Mouse (Mus musculus) monocyte, adult 2 months (primary cell): ENCODE results near the gene Ip6k1.

Experiments
- DNase-seq, 2 experiments: peaks; one replicate each; pipeline ENCODE4 v3.0.0; 2022; ENCODE audit warnings: low spot score in 2 of 2, low read depth in 1 of 2

Gene Ip6k1

DNA sequence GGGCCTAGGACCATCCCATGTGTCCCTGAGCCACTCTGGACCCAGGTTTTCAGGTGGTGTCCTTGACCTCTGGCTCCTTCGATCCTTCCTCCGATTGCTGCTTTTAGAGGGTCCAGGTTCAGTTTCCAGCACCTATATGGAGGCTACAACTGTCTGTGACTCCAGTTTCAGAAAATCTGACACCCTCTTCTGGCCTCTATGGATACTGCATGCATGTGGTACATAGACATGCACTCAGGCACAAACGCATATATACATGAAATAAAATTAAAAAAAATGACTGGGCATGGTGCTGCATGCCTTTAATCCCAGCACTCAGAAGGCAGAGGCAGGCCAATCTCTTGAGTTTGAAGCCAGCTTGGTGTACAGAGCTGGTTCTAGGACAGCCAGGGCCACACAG, 25.6 kb downstream of the Ip6k1 start:
- DNase-seq, result no peak

DNA sequence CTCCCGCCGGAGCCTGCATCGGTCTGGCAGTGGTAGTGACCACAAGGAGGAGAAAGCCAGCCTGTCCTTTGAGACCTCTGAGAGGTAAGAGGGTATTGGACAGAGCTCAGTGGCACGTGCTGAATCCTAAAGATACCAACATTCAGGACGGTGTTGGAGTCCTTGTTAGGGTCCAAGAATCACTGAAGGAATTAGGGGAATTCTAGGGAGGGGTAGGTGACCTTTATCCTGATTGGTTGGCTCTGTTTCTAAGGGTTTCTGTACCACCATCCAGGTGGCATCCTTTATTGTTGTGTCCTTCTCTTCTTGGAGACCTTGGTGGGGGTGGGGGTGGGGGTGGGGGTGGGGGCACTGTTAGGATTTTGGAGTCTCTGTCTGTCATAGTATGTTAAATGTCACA, 29.8 kb downstream of the Ip6k1 start:
- no peak for DNase-seq

DNA sequence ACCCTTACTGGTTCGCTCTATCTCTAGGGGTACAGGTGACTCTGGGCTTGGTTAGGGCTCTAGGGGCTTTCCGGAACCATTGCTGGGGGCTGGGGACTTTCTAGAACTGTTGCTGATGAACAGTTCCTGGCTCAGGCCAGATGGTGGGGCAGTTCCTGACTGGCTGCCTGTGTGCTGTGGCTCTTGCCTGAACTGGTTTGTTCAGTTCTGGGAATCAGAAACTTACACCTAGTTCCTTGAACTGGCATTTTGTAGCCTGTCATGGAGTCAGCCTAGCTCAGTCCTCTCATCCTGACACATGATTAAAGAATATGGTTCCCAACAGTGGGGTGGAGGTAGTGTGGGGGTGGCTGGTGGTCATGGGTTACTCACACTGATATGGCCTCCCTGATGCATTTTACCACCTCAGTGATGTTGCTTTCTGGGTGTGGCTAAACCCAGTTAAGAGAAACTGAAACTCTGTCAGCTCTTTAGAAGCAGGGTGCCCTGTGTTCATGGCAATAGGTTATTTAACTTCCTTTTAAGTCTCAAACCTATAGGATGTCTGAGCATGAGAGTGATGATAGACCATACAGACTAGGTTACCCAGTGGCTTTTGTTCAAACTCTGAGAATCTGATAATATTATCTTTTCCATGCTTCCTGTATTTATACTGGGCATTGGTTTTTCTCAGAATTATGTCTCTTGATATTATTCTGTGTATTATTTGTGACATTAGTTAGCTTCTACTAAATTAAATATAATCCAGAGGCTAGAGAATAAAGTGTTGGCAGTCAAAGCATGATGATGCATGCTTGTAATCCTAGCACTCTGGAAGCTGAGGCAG, 33.2 kb downstream of the Ip6k1 start:
- DNase-seq, result no peak

DNA sequence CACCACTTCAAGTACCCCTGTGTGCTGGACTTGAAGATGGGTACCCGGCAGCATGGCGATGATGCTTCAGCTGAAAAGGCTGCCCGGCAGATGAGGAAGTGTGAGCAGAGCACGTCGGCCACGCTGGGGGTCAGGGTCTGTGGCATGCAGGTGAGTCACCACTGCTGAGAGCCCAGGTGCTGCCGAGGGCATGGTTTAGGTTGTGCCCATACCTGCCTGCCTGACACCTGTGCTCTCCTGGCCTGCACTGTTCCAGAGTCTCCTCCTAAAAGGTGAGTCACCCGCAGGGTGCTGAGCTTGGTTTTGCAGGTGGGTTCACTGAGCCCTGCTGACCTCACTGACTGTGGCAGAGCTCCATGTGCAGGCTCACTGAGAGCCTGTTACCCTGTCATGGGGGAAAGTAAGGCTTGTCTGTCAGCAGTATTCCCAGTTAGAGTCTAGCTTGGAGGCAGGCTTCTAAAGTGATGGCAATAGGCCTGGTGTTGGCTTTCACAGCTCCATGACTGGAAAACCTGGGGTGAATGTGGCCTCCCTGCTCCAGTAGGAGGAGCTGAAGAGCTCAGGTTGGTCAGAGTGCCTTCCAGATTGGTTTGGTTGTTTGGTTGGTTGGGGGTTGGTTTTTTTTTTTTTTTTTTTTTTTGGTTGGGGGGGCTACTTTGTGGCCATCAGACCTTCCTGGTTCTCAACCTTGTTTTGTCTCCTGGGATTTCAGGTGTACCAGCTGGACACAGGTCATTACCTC, 42.6 kb downstream of the Ip6k1 start:
- DNase-seq, result no peak

DNA sequence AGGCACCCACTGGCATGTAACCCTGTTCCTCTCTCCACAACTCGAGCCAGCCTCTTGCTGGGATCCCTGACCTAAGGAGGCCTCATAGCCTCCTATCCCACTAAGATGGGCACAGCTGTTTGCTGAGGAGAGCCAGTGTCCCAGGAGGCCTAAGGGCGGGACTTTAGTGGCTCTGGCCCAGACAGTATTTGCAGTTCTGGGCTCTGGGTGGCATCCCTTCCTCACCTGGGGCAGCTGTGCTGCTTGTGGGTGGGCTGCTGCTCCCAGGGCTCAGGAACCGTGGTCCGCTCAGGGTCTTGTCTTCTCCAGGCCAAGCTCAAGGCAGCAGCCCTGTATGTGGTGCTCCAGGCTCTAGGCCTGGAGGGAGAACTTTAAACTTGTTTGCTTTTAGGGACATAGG, 44.3 kb downstream of the Ip6k1 start:
- DNase-seq, result no peak

DNA sequence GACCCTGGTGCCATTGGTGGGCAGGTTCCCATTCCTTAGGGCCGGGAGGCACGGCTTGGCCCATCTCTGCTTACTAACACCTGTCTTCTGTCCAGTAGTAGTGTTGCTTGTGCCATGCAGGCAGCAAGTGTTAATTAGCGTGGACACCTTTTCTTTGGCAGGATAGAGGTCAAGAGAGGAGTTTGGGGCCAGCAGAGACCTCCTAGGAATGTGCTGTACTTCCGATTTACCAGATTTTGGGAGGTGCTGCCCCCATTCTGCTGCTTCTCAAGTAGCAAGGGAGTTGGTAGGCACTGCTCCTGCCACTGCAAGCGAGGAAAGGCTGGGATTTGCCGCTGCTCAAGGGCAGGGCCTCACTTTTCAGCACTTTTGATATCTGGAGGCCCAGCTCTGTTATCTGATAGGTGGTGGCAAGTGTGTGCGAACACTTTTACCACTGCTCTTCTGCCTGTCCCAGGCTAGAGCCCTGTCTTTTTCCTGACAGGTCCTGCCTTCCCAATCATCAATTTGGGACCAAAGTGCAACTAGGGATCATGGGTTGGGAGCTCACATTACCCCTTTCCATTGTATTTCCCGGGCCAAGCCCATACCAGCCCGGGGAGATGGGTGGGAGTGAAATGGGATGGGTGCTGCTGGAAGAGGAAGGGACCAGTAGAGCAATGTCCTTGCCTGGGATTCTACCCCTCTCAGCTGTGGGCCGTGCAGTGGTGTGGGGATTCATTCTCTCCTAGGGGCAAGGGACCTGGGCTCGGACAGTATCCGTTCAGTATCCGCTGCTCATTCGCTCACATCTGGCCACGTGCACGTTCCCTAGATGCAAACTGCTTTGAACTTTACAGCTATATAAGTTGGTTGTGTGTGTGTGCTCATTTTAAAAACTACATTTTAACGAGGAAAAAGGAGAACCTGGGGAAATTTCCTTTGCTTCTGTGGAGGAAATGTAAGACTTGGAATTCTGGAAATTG, 45.6 kb downstream of the Ip6k1 start:
- DNase-seq, result no peak

DNA sequence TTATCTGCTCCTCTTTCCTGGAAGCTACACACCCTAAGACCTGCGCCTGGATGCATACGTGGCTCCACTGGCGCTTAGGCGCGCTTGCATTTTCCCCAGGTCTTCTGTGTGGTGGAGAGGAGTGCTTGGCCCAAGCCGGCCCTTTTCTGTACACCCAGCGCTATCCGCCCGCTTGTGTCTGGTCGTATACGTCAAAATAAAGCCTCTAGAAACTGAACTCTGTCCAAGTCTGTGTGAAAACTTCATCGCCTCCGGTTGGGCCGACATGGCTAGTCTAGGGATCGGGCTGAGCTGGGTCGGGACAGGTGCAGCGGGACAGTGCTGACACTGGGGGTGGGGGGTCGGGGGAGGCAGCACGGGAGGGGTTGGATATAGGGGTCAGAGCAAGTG, 46.3 kb downstream of the Ip6k1 start:
- no peak for DNase-seq

DNA sequence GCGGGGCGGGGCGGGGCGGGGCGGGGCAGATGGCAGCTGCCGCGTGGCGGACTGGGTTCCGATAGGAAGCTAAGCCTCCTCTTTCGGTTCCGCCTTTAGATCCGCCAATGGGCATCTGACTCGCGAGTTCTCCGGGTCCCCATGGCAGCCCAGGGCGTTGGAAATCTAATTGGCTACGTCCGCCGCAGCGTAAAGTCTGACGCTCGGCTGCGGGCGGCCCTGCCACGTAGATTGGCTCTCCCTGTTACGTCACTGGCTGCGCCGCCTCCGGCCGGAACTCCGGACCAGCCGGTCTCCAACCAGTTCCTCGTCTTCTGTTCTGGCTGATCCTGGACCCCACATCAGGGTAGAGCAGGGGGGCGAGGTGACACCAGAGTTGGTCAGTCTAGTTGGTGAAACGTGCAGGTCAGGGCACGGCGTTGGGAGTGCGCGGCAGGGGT, 46.7 kb downstream of the Ip6k1 start, which contains the start of gene Gmppb:
Gene Gmppb (plus strand): TSS at position 227 of the 440 bp plus-strand sequence.
- peak; percentile 94 to 95 for DNase-seq

DNA sequence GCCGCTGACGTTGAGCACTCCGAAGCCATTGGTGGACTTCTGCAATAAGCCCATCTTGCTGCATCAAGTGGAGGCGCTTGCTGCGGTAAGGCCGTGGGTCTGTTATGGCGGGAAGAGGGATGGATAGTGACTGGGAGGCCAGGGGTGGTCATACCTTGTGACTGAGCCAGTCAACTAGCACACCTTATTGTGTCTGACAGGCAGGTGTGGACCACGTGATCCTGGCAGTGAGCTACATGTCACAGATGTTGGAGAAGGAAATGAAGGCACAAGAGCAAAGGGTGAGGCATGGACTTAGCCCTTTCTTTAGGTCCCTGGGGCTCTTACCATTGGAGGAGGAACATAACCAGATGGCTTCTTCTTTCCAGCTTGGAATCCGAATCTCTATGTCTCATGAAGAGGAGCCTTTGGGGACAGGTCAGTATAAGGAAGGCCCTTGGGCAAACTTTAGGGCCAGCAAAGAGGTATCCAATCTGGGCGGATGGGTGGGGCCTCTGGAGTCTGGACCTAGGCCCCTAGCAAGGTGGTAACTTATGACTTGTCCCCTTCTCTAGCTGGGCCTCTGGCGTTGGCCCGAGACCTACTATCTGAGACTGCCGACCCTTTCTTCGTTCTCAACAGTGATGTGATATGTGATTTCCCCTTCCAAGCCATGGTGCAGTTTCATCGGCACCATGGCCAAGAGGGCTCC, 47.4 kb downstream of the Ip6k1 start:
- no peak for DNase-seq

DNA sequence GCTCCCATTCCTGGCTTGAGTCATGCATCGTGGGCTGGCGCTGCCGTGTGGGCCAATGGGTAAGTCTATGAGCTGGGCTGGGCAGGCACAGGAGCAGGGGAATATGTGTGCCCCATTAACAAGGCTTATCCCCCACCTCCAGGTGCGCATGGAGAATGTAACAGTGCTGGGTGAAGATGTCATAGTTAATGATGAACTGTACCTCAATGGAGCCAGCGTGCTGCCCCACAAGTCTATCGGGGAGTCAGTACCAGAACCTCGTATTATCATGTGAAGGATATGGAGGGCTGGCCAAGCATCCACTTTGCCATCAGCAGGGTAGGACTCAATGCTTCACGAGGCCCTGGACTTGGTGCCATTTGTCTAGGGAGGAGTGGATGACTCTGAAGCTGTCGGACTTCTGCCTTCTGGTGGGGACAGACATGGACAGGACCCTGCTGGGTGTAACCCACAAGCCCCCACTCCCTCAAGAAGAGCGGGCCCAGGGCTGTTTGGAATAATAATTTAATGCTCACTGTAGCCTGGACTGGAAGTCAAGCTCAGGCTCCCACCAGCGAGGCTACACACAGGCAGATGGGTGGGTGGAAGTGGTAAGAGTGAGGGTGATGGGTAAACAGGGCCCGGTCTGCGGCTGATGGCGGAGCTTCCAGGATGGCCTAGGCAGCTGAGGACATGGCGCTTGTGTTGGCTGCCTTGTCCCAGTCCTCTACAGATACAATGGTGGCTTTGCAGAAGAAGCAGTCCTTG, 49.1 kb downstream of the Ip6k1 start:
- no peak for DNase-seq

DNA sequence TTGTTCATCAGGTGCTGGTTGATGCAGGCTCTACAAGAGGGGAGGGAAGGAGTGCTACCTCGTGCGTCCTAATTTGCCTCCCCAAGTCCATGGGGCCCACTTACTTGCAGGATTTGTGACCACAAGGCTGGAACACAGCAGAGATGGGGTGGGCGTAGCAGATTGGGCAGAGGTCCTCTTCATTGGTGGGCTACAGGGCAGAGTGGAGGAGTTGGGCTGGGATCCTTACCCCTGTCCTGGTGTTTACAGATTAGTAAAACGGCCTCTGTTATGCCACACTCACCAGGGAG, 49.6 kb downstream of the Ip6k1 start:
- DNase-seq, result no peak

DNA sequence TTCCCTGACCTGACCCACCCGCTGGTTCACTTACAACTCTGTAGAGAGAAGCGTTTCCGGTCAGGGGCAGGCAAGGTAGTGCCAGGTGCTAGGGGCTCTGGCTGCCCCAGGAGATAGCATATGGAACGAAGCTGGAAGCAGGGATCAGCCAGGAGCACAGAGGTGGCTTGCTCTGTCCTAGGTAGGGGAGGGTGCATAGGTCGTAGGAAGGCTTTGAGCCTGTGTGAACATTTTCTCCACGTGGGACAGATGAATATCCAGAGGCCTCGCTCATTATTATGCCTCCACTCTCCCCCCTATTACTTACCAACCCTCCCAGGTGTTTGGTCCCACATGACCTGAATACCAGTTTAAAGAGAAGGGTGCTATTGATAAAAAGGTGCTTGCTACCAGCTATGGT, 50.1 kb downstream of the Ip6k1 start:
- no peak for DNase-seq

DNA sequence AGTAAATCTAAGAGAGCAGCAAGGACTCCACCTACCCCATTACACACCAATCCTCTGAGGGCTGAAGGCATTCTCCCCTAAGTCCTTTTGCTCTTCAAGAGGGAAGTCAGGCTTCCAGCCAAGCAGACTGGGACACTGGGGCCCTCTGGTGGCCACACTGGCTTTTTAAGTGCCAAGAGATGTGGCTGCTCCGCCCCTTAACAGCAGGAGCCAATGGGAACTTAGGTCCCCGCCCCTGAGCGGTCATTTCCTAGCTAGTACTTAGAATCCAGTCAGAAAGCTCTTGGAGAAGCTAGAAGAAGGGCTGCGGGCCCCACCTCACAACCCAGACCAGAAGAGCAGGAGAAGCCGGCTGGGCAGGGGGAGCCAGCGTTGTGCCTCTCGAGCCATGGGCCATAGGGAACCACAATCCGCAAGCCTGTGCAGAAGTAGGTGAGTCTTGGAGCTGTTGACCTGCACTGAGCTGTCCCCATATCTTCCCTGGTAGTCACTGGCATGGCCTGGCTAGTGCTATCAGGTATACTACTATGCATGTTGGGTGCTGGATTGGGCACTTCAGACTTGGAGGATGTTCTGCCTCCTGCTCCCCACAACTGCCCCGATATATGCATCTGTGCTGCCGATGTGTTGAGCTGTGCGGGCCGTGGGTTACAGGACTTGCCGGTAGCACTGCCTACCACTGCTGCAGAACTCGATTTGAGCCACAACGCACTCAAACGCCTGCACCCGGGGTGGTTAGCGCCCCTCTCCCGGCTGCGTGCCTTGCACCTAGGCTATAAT, 50.8 kb downstream of the Ip6k1 start, which contains the start of gene Amigo3:
Gene Amigo3 (plus strand): TSS at position 275 of the 780 bp plus-strand sequence.
- DNase-seq, result peak; percentile 89 to 97

DNA sequence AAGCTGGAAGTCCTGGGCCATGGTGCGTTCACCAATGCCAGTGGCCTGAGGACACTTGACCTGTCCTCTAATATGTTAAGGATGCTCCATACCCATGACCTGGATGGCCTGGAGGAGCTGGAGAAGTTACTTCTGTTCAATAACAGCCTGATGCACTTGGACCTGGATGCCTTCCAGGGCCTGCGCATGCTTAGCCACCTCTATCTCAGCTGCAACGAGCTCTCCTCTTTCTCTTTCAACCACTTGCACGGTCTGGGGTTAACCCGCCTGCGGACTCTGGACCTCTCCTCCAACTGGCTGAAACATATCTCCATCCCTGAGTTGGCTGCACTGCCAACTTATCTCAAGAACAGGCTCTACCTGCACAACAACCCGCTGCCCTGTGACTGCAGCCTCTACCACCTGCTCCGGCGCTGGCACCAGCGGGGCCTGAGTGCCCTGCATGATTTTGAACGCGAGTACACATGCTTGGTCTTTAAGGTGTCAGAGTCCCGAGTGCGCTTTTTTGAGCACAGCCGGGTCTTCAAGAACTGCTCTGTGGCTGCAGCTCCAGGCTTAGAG, 51.4 kb downstream of the Ip6k1 start:
- no peak for DNase-seq

DNA sequence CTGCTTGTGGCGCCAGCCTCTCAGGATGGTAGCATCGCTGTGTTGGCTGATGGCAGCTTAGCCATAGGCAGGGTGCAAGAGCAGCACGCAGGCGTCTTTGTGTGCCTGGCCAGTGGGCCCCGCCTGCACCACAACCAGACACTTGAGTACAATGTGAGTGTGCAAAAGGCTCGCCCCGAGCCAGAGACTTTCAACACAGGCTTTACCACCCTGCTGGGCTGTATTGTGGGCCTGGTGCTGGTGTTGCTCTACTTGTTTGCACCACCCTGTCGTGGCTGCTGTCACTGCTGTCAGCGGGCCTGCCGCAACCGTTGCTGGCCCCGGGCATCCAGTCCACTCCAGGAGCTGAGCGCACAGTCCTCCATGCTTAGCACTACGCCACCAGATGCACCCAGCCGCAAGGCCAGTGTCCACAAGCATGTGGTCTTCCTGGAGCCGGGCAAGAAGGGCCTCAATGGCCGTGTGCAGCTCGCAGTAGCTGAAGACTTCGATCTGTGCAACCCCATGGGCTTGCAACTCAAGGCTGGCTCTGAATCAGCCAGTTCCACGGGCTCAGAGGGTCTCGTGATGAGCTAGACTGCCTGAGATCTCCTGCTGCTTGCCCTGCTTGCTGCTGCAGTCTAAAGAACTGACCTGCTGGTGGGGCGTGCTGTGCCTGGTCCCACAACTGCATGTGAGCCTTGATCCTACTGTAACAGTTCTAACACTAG, 52.2 kb downstream of the Ip6k1 start:
- DNase-seq, result no peak

DNA sequence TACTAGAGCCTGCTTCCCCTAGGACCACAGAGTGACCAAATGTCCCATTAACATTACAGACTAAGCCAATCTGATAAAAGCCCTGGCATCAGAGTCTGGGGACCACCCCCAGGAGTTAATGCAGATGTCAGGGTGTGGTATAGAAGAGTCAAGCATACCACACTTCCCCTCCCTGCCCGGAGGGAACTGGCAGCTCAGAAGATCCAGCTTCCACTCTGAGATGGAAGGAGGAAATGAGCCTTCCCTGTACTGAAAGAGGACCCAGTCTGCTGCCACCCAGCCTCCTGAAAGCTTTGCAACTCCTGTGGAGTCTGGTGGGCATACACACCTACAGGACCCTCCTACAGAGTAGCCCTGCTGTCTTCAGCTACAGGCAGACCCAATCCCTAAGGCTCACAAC, 52.8 kb downstream of the Ip6k1 start:
- no peak for DNase-seq

DNA sequence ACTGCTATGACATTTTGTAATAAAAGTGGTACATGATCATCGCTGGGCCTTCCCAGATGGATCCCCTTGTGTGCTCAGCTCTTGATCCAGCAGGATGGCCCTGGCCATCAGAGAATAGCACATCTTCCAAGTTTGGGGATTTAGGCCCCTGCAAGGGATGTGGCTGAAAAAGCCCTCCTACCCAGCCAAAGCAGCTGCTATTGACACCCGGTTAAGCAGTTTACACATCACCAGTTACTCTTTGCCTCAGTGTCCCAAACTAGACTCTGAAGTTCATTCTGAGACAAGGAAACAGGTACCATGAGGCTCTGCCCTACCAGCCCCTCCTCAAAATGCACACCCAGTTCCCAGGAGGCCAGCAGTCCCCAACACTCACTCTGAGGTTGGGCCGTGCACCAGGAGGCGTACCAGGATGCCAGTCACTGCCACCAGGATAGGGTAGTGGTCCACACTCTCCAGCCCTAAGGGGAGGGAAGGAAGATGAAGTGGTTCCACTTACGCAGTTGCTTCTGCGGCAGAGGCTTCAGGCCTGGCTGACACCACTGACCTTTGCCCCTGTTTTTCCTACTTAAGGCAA, 53.4 kb downstream of the Ip6k1 start:
- no peak for DNase-seq
